In genomic region chr2:130664102-130664701, GRCm38 (mm10) we compare ENCODE assay signal across 8 mouse cellular contexts. TPM values are rescaled to one million over a fixed set of nuclear protein-coding genes. Genes with fewer than 3 reads are reported as not detected.
A peak's percentile ranks its signal among the peaks of the same experiment; 100 is the strongest.
DNase-seq lines count a peak whose midpoint lies in the region; ATAC-seq and TF ChIP-seq lines count a peak whose summit lies in the region.

Gene Ddrgk1, minus strand, starts transcription at chr2:130664659.

- H3K4me1 ChIP-seq in G1E (ENCODE audit: insufficient read depth, low read depth, low read length): peaks cover 50% of the 10 kb centered on the region
- H3K4me1 ChIP-seq in forebrain, embryonic 16.5 days (replicated peaks; ENCODE audit: control insufficient read depth, insufficient read depth, low read length): peaks cover 30% of the 10 kb centered on the region
- H3K4me1 ChIP-seq in lung, embryonic 14.5 days (ENCODE audit: insufficient read depth): 0 out of 2 replicates have a peak, but pooled peaks cover 9% of the 10 kb centered on the region
- peaks cover 18% of the 10 kb centered on the region for H3K4me1 ChIP-seq in olfactory bulb, adult 2 months (ENCODE audit: control insufficient read depth, insufficient read depth, low read length)
- peaks cover 17% of the 10 kb centered on the region for H3K4me1 ChIP-seq in thymus, adult 2 months (replicated peaks; ENCODE audit: control insufficient read depth, insufficient read depth, low read length)

- peak within 1 kb of the TSS; percentile 99 for H3K27ac ChIP-seq in forebrain, embryonic 16.5 days (ENCODE audit: low read length)
- H3K27ac ChIP-seq in layer of hippocampus, adult 2 months: peak within 1 kb of the TSS; percentile 99
- H3K27ac ChIP-seq in lung, embryonic 14.5 days (ENCODE audit: low read depth): peak within 1 kb of the TSS; percentile 98
- H3K27ac ChIP-seq in olfactory bulb, adult 2 months (ENCODE audit: insufficient read depth, low read depth, low read length): peak within 1 kb of the TSS; percentile 100
- peak within 1 kb of the TSS; percentile 74 for H3K27ac ChIP-seq in thymus, adult 2 months (ENCODE audit: control insufficient read depth, insufficient read depth, low read length)

- H3K36me3 ChIP-seq in G1E (replicated peaks): peaks cover 45% of the 10 kb centered on the region
- peaks cover under 1% of the 10 kb centered on the region; the same call in 1 of the 2 replicates for H3K36me3 ChIP-seq in forebrain, embryonic 16.5 days (ENCODE audit: control insufficient read depth, insufficient read depth)
- peaks cover 33% of the 10 kb centered on the region for H3K36me3 ChIP-seq in lung, embryonic 14.5 days (ENCODE audit: insufficient read depth)
- peaks cover 3% of the 10 kb centered on the region; the same call in 1 of the 2 replicates for H3K36me3 ChIP-seq in thymus, adult 2 months (ENCODE audit: control insufficient read depth, insufficient read depth, low read length)

- intact Hi-C loops in heart, postnatal 36 days (cut with DNase I): loop anchor here (5.0 kb wide), 1 partner anchor 102 kb away; the partner anchor contains the start of gene Mrps26

- peak; percentile 89 for TF ChIP-seq POLR2A in olfactory bulb, adult 2 months (IDR thresholded peaks at IDR 0.05; ENCODE audit: insufficient read depth, low read depth, low read length)
- peak; percentile 63 for TF ChIP-seq POLR2A in thymus, adult 2 months (IDR thresholded peaks at IDR 0.05; ENCODE audit: control insufficient read depth, extremely low read depth, insufficient read depth, low read length, poor library complexity)

- no peak for TF ChIP-seq CTCF in G1E (IDR thresholded peaks at IDR 0.05; ENCODE audit: low read depth, low read length)
- TF ChIP-seq CTCF in layer of hippocampus, adult 2 months (conservative IDR thresholded peaks at IDR 0.05): peak; percentile 67
- peak; percentile 48 for TF ChIP-seq CTCF in lung, embryonic 14.5 days (IDR thresholded peaks at IDR 0.05; ENCODE audit: low read depth)
- no peak for TF ChIP-seq CTCF in olfactory bulb, adult 2 months (IDR thresholded peaks at IDR 0.05; ENCODE audit: insufficient read depth, low read depth, low read length)
- peak; percentile 51; the same call in 1 of the 2 replicates for TF ChIP-seq CTCF in thymus, adult 2 months (IDR thresholded peaks at IDR 0.05; ENCODE audit: borderline replicate concordance, control insufficient read depth, extremely low read depth, insufficient read depth, low read length, poor library complexity)

- peak; percentile 77 for ATAC-seq in G1E (ENCODE audit: extremely low read depth, insufficient number of reproducible peaks, low FRiP score, poor library complexity, severe bottlenecking)
- peak; percentile 97 for ATAC-seq in forebrain, embryonic 16.5 days
- ATAC-seq in lung, embryonic 14.5 days (ENCODE audit: insufficient read depth): peak; percentile 96

- peak within 1 kb of the TSS; percentile 87 for H3K4me2 ChIP-seq in forebrain, embryonic 16.5 days (ENCODE audit: low read length)
- peak within 1 kb of the TSS; percentile 64 for H3K4me2 ChIP-seq in lung, embryonic 14.5 days

- peak within 1 kb of the TSS; percentile 78 for H3K4me3 ChIP-seq in G1E (ENCODE audit: low read depth, low read length)
- peak within 1 kb of the TSS; percentile 75 for H3K4me3 ChIP-seq in forebrain, embryonic 16.5 days (replicated peaks; ENCODE audit: low read length)
- H3K4me3 ChIP-seq in layer of hippocampus, adult 2 months: peak within 1 kb of the TSS; percentile 66
- peak within 1 kb of the TSS; percentile 51 for H3K4me3 ChIP-seq in lung, embryonic 14.5 days (ENCODE audit: low read depth, low read length)
- peak within 1 kb of the TSS; percentile 86 for H3K4me3 ChIP-seq in olfactory bulb, adult 2 months (ENCODE audit: insufficient read depth, low read depth, low read length)
- peak within 1 kb of the TSS; percentile 81 for H3K4me3 ChIP-seq in thymus, adult 2 months (ENCODE audit: control insufficient read depth, insufficient read depth, low read length)

- no peaks in the 10 kb centered on the region for H3K9me3 ChIP-seq in G1E (replicated peaks)
- H3K9me3 ChIP-seq in forebrain, embryonic 16.5 days (ENCODE audit: control insufficient read depth, low read length): no peaks in the 10 kb centered on the region
- H3K9me3 ChIP-seq in lung, embryonic 14.5 days (ENCODE audit: low read depth, low read length): no peaks in the 10 kb centered on the region

- under 1% methylated on average over 39 of the region's 40 CpGs for WGBS in forebrain, embryonic 16.5 days
- WGBS in lung, embryonic 14.5 days: under 1% methylated on average over 40 of the region's 40 CpGs
- under 1% methylated on average over 40 of the region's 40 CpGs for WGBS in olfactory bulb, adult 2 months
- under 1% methylated on average over 40 of the region's 40 CpGs for WGBS in thymus, adult 2 months

- peak within 1 kb of the TSS; percentile 86 for H3K9ac ChIP-seq in forebrain, embryonic 16.5 days (replicated peaks; ENCODE audit: low read depth, low read length)
- H3K9ac ChIP-seq in lung, embryonic 14.5 days: peak within 1 kb of the TSS; percentile 90

- H3K27me3 ChIP-seq in G1E (ENCODE audit: insufficient read depth, low read length): no peaks in the 10 kb centered on the region
- no peaks in the 10 kb centered on the region for H3K27me3 ChIP-seq in forebrain, embryonic 16.5 days (replicated peaks; ENCODE audit: control insufficient read depth, insufficient read depth, low read length)
- H3K27me3 ChIP-seq in lung, embryonic 14.5 days (ENCODE audit: insufficient read depth, low read length): no peaks in the 10 kb centered on the region
- no peaks in the 10 kb centered on the region for H3K27me3 ChIP-seq in thymus, adult 2 months (ENCODE audit: control insufficient read depth, insufficient read depth, low read length)

- peak; percentile 89 for DNase-seq in G1E (ENCODE audit: low spot score)
- DNase-seq in cerebellum, adult 18-20 months: peak; percentile 94 to 95
- peak; percentile 92 to 97 for DNase-seq in heart, postnatal 36 days
- peak; percentile 92 to 95 for DNase-seq in layer of hippocampus, adult 2 months (ENCODE audit: low spot score in 2 of 2)
- DNase-seq in lung, embryonic 14.5 days: peak; percentile 98
- DNase-seq in thymus, adult 2 months: peak; percentile 89

RNA-seq across cellular contexts. Expression of gene Ddrgk1, which starts in this region (rescaled TPM):
- total RNA-seq in G1E (2014; fragmentation: Nextera tagmentation) (18.0 and 29.9 TPM in 2 replicates), G1E (2017) (39.3 and 47.4 TPM in 2 replicates)
- polyA plus RNA-seq in G1E (2012): 66.8 and 67.4 TPM in 2 replicates
- 57.1 and 62.3 TPM in 2 replicates for polyA plus RNA-seq in forebrain, embryonic 16.5 days (2015; fragmentation: Nextera tagmentation; extraction: Ambion mirVana)
- total RNA-seq in heart, postnatal 36 days (2021): 10 to 100 TPM; 81.3 to 87.0 TPM
- total RNA-seq in layer of hippocampus, adult 2 months (2021): 10 to 100 TPM; 97.6 to 98.1 TPM
- 52.0 and 55.6 TPM in 2 replicates for polyA plus RNA-seq in lung, embryonic 14.5 days (2014; fragmentation: Nextera tagmentation; extraction: Ambion mirVana)
- polyA plus RNA-seq in olfactory bulb, adult 2 months (2012; ENCODE audit: insufficient read depth, insufficient read length, low replicate concordance, missing spikeins): not detected in 2 replicates
- 40.9 and 53.0 TPM in 2 replicates for polyA plus RNA-seq in thymus, adult 2 months (2012; rRNA removed)

Comparison
In these comparisons a context has a peak if more than half of its experiments do, and no peak if none do; other contexts are left out.
1. Peak in every context shown above with its lines: DNase-seq, ATAC-seq, H3K4me3 ChIP-seq and H3K27ac ChIP-seq.
2. CTCF ChIP-seq: peak in layer of hippocampus, adult 2 months (single experiment), lung, embryonic 14.5 days (single experiment) and thymus, adult 2 months (single experiment); none in G1E (single experiment) and olfactory bulb, adult 2 months (single experiment).